Mouse (Mus musculus): ENCODE results near the gene Rpusd3.

- TF ChIP-seq CTCF (IDR thresholded peaks at IDR 0.05; ENCODE audit: control insufficient read depth, insufficient read depth, low read length) (no peak), POLR2A (IDR thresholded peaks at IDR 0.05; ENCODE audit: borderline replicate concordance, control insufficient read depth, low read depth, low read length) (no peak)
These were observed 28.4 kb downstream of the Rpusd3 start for GRCm38 (mm10) chr6:113390715-113391114.
